Mouse (Mus musculus) embryonic fibroblast, embryonic 13.5 days (primary cell): ENCODE results near the gene Tagln2. TPM values are rescaled to one million over a fixed set of nuclear protein-coding genes. Genes with fewer than 3 reads are reported as not detected.

Source experiments
- H3K27ac ChIP-seq: 2 replicates; pipeline ENCODE4 v1.5.1; 2012; ENCODE audit warnings: low read length, control low read depth, inconsistent platforms; ENCODE audit not compliant: insufficient read depth
- H3K4me1 ChIP-seq: 2 replicates; pipeline ENCODE4 v1.6.1; 2011; ENCODE audit warnings: low read length; ENCODE audit not compliant: control insufficient read depth, insufficient read depth
- H3K4me3 ChIP-seq: 2 replicates; pipeline ENCODE4 v1.5.1; 2011; ENCODE audit warnings: mild to moderate bottlenecking, control low read depth, low read length; ENCODE audit not compliant: insufficient read depth
- CTCF ChIP-seq: IDR thresholded peaks from 2 replicates; pipeline ENCODE4 v1.5.1; 2011; ENCODE audit warnings: mild to moderate bottlenecking, control low read depth, low read length, moderate library complexity, borderline replicate concordance; ENCODE audit not compliant: insufficient read depth
- POLR2A ChIP-seq: IDR thresholded peaks from 2 replicates; pipeline ENCODE4 v1.6.1; 2011; ENCODE audit warnings: low read depth, mild to moderate bottlenecking, control low read depth, low read length, moderate library complexity
- polyA plus RNA-seq: library from polyadenylated mRNA; stranded (reverse); fragments of >200 nt; gene quantifications from 2 replicates; pipeline ENCODE4 v1.2.4, GENCODE M21; 2011; ENCODE audit warnings: low read depth; ENCODE audit not compliant: missing spikeins, insufficient read length

Gene Tagln2
- polyA plus RNA-seq, 1 experiment: 468 TPM

DNA sequence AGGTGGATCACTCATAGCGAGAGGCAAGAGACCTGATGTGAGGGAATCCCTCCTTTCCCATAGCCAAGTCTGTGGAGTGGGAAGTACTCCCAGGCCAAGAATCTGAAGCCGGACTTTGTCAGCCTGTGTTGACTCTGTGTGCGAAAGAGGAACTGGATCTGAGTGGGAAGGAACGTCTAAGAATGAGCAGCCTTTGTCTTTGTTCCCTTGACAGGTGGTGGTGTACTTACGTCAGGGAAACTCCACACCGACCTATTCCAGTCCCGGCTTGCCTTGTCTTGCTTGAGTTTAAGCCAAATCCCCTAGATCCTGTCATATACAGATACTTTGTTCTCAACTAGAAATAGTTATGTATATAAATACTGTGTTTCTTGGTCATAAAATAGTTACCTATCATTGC, 22.7 kb downstream of the Tagln2 start:
- no peak overlapping the region for H3K27ac ChIP-seq
- H3K4me1 ChIP-seq: 0 out of 2 replicates have a peak, but pooled peaks cover 6% of the 10 kb centered on the region
- no peak for TF ChIP-seq CTCF
- no peak for TF ChIP-seq POLR2A
- H3K4me3 ChIP-seq: no peak overlapping the region

DNA sequence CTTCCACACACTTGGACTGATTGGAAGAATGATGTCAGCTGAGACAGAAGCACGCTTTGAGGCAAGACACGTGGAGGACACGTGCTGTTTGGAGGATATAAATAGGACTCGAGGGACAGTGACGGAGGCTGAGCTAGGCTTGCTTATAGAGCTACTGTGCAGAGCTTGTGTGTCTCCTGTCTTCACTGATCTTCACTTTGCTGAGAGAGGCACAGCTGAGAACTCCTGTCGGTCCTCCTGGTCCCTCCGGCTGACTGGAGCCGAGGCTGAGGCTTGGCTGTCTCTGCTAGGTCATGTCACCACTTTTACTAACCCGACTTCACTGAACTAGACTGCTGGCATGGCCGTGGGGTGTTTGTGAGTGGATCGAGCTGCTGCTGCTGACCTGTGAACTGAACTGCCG, 23.9 kb downstream of the Tagln2 start:
- no peak overlapping the region for H3K27ac ChIP-seq
- H3K4me3 ChIP-seq: no peak overlapping the region
- no peak for TF ChIP-seq CTCF
- no peak for TF ChIP-seq POLR2A
- H3K4me1 ChIP-seq: 0 out of 2 replicates have a peak, but pooled peaks cover 6% of the 10 kb centered on the region

DNA sequence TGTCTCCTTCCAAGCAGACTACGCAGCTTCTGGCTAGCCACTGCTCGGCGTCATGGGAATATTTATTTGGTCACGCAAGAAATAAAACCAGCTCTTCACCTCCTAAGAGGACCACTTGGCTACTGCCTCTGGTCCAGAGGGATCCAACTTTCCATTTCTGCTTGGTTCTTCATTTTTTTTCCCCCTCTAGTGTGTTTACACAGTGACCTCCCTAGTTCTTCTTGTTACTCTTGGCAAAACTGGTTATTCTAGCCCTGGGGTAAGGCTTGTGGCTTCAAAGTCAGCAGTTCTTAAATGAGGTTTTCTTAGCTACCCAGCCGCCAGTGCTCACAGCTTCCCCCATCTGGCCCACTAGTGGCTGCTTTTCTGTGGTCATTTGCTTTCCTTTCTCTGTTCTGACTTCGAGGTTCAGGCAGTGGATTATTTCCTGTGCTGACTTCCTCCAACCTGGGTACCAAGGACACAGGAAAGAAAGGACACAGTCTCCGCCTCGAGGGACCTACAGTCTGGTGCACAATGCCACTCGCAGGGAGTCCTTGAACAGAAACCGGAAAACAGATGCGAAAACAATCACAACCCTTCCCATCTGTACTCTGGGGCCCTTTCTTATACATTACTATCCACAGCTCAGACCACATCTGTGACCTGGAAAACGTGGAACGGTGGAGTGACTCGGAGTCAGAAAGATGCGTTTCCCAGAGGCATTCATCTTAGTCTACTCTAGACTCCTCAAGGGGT, 25.3 kb downstream of the Tagln2 start:
- Histone ChIP-seq H3K4me3 (no peak overlapping the region), H3K27ac (peak overlapping the region; percentile 6; the same call in 1 of the 2 replicates), H3K4me1 (peaks cover under 1% of the 10 kb centered on the region; the same call in 1 of the 2 replicates)
- no peak for TF ChIP-seq POLR2A
- no peak for TF ChIP-seq CTCF

DNA sequence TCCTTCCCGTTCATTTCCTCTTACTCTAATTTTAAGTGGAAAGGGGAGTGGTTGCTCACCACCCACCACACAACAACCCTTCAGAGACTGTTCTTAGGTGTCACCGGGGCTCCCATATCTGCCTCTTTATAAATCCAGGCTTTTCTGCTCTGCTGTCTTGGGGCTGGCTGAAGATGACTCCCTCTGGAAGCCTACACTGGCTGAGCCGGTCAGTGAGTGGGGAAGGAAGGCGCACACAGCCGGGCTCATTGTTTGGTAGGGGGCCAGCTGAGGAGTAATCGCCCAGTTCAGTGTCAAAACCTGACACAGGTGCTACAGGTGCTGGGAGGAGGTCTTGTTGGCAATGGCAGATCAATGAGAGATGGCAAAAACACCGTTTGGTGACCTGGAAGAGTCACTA, 26.1 kb downstream of the Tagln2 start:
- Histone ChIP-seq H3K4me3 (no peak overlapping the region), H3K4me1 (peaks cover 7% of the 10 kb centered on the region; the same call in 1 of the 2 replicates), H3K27ac (no peak overlapping the region)
- TF ChIP-seq POLR2A (no peak), CTCF (no peak)

DNA sequence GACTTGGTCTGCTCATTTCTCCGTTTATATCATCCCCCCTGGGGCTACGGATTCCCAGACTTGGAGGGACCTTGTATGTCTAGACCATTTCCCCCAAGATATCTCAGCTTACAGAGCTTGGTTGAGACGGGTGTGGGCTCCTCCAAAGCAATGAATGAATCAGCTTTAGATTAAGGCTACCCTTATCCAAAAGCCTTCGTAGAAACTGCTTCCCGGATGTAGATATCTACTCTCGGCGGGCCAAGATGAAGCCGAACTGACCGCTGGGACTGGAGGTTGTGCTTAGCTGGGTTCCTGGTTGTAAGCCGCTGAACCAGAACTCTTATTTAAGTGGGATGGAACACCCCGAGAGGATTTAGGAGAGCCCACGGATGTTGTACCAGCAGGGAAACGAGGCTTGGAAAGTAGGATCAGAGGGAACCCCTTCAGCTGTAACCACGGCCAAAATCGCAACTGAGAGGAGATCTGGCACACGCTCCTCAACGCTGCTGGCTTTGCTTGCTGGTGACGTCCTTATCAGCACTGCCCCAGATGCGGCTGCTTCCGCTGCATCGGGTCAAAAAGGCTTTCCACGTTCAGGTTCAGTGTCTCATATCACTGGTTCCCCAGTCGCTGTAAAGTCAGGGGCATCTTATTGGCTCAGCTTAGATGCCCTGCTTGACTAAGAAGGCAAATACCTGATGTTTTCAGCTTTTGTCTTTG, 26.7 kb downstream of the Tagln2 start:
- Histone ChIP-seq H3K4me3 (no peak overlapping the region), H3K27ac (no peak overlapping the region)
- no peak for TF ChIP-seq POLR2A
- no peak for TF ChIP-seq CTCF

DNA sequence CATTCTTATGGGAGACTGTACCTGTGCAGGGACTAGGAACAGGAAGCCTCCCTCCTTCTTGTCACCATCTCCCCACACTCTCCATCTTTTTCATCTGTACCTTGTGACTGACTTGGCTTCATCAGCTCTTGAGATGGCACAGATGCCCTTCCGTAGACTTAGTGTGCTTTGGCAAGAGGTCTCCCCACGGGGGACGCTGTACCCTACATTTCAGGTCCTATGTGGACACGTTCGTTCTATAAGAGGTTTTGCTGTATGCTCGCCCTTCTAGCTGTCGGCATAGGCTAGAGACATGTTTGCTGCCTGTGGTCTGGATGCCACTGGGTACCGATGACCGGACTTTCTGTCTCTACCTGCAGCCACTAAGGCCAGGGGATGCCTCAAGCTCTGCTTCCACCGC, 27.6 kb downstream of the Tagln2 start:
- no peak overlapping the region for H3K27ac ChIP-seq
- peaks cover 8% of the 10 kb centered on the region; the same call in 1 of the 2 replicates for H3K4me1 ChIP-seq
- no peak for TF ChIP-seq POLR2A
- no peak for TF ChIP-seq CTCF
- H3K4me3 ChIP-seq: no peak overlapping the region

More for the DNA sequence above, 26.7 kb downstream of the Tagln2 start:
- peaks cover 8% of the 10 kb centered on the region; the same call in 1 of the 2 replicates for H3K4me1 ChIP-seq

DNA sequence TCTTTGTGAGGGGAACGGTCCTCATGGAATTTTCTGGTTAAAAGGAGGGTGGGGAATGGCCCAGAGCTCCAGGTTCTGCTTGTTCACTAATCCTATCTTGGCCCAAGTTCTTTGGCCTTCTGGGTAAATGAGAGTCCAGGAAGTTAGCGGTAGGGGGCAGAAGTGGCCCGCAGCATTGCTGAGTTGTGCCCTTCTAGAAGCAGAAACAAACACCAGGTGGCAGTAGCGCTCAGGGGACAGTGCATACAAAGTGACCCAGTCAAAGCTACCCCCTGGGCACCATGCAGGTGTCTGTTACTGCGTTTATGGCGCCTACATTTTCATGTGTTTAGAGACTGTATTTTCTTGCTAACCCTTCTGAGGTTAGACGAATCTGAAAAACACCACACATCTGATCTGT, 28.9 kb downstream of the Tagln2 start:
- Histone ChIP-seq H3K4me1 (peaks cover 8% of the 10 kb centered on the region), H3K27ac (no peak overlapping the region), H3K4me3 (no peak overlapping the region)
- no peak for TF ChIP-seq POLR2A
- peak; percentile 100 for TF ChIP-seq CTCF

DNA sequence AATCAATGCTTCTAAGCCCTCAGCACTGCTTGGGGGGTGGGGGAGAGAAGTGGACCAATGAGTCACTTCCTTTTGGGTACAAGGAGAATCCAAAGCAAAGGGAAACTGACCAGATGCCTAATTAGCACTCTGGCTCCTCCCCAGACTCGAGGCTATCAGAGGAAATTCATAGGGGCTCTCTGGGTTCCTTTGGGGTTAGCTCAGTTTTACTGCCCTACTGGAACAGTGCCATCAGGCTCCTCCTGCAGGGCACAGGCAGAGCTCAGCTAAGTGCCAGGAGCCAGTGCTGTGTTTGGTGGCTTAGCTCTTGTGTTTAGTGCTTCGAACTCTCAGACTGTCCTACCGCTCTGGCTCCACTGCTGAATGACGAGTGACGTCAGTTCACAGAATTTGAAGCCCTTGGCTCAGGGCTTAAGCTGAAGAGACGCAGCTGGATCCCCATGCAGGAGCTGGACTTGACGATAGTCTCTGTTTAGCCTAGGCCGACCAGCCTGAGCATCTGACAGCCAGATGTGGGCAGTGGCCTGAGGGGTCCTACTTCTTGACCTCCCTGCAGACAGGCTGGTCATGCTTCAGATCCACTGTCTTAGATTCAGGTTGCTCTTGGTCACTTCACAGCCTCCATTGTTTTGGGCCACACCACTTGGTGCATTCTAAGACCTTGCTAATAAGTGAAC, 30.8 kb downstream of the Tagln2 start:
- H3K4me3 ChIP-seq: no peak overlapping the region
- H3K27ac ChIP-seq: no peak overlapping the region
- TF ChIP-seq POLR2A: no peak
- no peak for TF ChIP-seq CTCF
- H3K4me1 ChIP-seq: peaks cover 8% of the 10 kb centered on the region

DNA sequence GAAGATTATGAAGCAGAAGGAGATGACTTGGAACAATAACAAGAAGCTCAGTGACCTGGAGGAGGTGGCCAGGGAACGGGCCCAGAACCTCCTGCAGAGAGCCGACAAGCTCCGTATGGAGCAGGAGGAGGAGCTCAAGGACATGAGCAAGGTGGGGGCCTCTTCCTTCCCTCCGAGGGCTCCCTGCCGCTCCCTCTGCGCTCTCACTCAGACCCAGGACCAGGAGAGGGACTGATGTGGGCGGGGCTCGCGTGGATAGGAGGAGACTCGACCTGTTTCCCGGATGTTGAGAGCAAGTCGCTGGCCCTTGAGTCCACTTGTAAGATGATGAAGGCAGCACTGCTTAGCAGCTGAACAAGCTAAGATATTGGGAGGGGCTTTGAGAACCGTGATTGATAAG, 32.7 kb downstream of the Tagln2 start:
- Histone ChIP-seq H3K27ac (no peak overlapping the region), H3K4me3 (no peak overlapping the region), H3K4me1 (peaks cover 8% of the 10 kb centered on the region)
- TF ChIP-seq POLR2A (no peak), CTCF (no peak)

DNA sequence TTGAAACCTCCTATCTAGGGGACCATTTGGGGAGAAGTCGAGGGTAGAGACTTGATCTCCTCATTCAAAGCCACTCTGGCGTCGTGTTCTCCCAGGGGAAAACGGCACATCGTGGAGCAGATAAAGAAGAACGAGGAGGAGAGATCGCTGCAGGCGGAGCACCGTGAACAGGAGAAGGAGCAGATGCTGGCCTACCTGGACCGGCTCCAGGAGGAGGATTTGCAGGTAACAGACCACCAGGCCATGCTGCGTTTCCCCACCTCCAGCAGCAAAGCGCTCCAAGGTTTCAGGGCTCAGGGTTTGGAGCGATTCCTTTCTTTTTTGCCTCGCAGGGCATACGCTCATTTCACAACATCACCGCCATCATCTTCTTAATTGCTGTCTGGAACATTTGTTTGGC, 35.3 kb downstream of the Tagln2 start:
- H3K27ac ChIP-seq: no peak overlapping the region
- H3K4me1 ChIP-seq: peaks cover 8% of the 10 kb centered on the region
- TF ChIP-seq POLR2A: no peak
- TF ChIP-seq CTCF: no peak
- H3K4me3 ChIP-seq: no peak overlapping the region
